Mouse (Mus musculus): ENCODE measurements at regions not wholly inside any gene's neighbourhood (a gene's known extent, or its start where the extent isn't known, plus 50 kb on each side); places are given as distances from the start of the nearest gene placed in this dataset.

GRCm38 (mm10) chr12:26112166-26113019, 302.7 kb downstream of the Rnf144a start:
- Histone ChIP-seq H3K36me3 (ENCODE audit: control insufficient read depth, insufficient read depth, low read length, poor library complexity, severe bottlenecking) (no peaks in the 10 kb centered on the region), H3K4me3 (ENCODE audit: low read depth, low read length) (no peak overlapping the region), H3K9ac (ENCODE audit: low read depth, poor library complexity, severe bottlenecking) (no peak overlapping the region), H3K9me3 (replicated peaks; ENCODE audit: control insufficient read depth, insufficient read depth, low read length, poor library complexity, severe bottlenecking) (peaks cover 11% of the 10 kb centered on the region; the same call in 1 of the 2 replicates), H3K27me3 (ENCODE audit: control insufficient read depth, insufficient read depth, low read length, poor library complexity, severe bottlenecking) (no peaks in the 10 kb centered on the region), H3K4me1 (ENCODE audit: control insufficient read depth, insufficient read depth, low read length) (no peaks in the 10 kb centered on the region), H3K27ac (ENCODE audit: insufficient read depth, low read length) (no peak overlapping the region)
- TF ChIP-seq EP300 (IDR thresholded peaks at IDR 0.05; ENCODE audit: insufficient read depth, low read depth, low read length) (no peak), CTCF (IDR thresholded peaks at IDR 0.05; ENCODE audit: low read depth, low read length) (no peak), POLR2A (IDR thresholded peaks at IDR 0.05; ENCODE audit: insufficient read depth, low read length) (no peak)

- TF ChIP-seq EP300 (IDR thresholded peaks at IDR 0.05; ENCODE audit: insufficient read depth, low read depth, low read length): no peak
- no peak for TF ChIP-seq POLR2A (IDR thresholded peaks at IDR 0.05; ENCODE audit: insufficient read depth, low read length)
- TF ChIP-seq CTCF (IDR thresholded peaks at IDR 0.05; ENCODE audit: low read depth, low read length): no peak
- Histone ChIP-seq H3K27ac (ENCODE audit: insufficient read depth, low read length) (no peak overlapping the region), H3K36me3 (ENCODE audit: control insufficient read depth, insufficient read depth, low read length, poor library complexity, severe bottlenecking) (no peaks in the 10 kb centered on the region), H3K9me3 (replicated peaks; ENCODE audit: control insufficient read depth, insufficient read depth, low read length, poor library complexity, severe bottlenecking) (peaks cover 11% of the 10 kb centered on the region; the same call in 1 of the 2 replicates), H3K27me3 (ENCODE audit: control insufficient read depth, insufficient read depth, low read length, poor library complexity, severe bottlenecking) (no peaks in the 10 kb centered on the region), H3K4me1 (ENCODE audit: control insufficient read depth, insufficient read depth, low read length) (no peaks in the 10 kb centered on the region), H3K4me3 (ENCODE audit: low read depth, low read length) (no peak overlapping the region), H3K9ac (ENCODE audit: low read depth, poor library complexity, severe bottlenecking) (no peak overlapping the region)
Observed at GRCm38 (mm10) chr12:26109866-26110265, 305.2 kb downstream of the Rnf144a start.

GRCm38 (mm10) chr12:26104372-26104771, 310.7 kb downstream of the Rnf144a start:
- Histone ChIP-seq H3K27ac (ENCODE audit: insufficient read depth, low read length) (no peak overlapping the region), H3K9ac (ENCODE audit: low read depth, poor library complexity, severe bottlenecking) (no peak overlapping the region), H3K4me1 (ENCODE audit: control insufficient read depth, insufficient read depth, low read length) (no peaks in the 10 kb centered on the region), H3K36me3 (ENCODE audit: control insufficient read depth, insufficient read depth, low read length, poor library complexity, severe bottlenecking) (no peaks in the 10 kb centered on the region), H3K27me3 (ENCODE audit: control insufficient read depth, insufficient read depth, low read length, poor library complexity, severe bottlenecking) (no peaks in the 10 kb centered on the region), H3K4me3 (ENCODE audit: low read depth, low read length) (no peak overlapping the region), H3K9me3 (replicated peaks; ENCODE audit: control insufficient read depth, insufficient read depth, low read length, poor library complexity, severe bottlenecking) (peaks cover 5% of the 10 kb centered on the region; the same call in 1 of the 2 replicates)
- TF ChIP-seq EP300 (IDR thresholded peaks at IDR 0.05; ENCODE audit: insufficient read depth, low read depth, low read length): no peak
- no peak for TF ChIP-seq POLR2A (IDR thresholded peaks at IDR 0.05; ENCODE audit: insufficient read depth, low read length)
- no peak for TF ChIP-seq CTCF (IDR thresholded peaks at IDR 0.05; ENCODE audit: low read depth, low read length)

- Histone ChIP-seq H3K27ac (ENCODE audit: insufficient read depth, low read length) (no peak overlapping the region), H3K27me3 (ENCODE audit: control insufficient read depth, insufficient read depth, low read length, poor library complexity, severe bottlenecking) (no peaks in the 10 kb centered on the region), H3K9me3 (replicated peaks; ENCODE audit: control insufficient read depth, insufficient read depth, low read length, poor library complexity, severe bottlenecking) (no peaks in the 10 kb centered on the region), H3K4me3 (ENCODE audit: low read depth, low read length) (no peak overlapping the region), H3K9ac (ENCODE audit: low read depth, poor library complexity, severe bottlenecking) (no peak overlapping the region), H3K36me3 (ENCODE audit: control insufficient read depth, insufficient read depth, low read length, poor library complexity, severe bottlenecking) (no peaks in the 10 kb centered on the region), H3K4me1 (ENCODE audit: control insufficient read depth, insufficient read depth, low read length) (no peaks in the 10 kb centered on the region)
- no peak for TF ChIP-seq EP300 (IDR thresholded peaks at IDR 0.05; ENCODE audit: insufficient read depth, low read depth, low read length)
- no peak for TF ChIP-seq POLR2A (IDR thresholded peaks at IDR 0.05; ENCODE audit: insufficient read depth, low read length)
- no peak for TF ChIP-seq CTCF (IDR thresholded peaks at IDR 0.05; ENCODE audit: low read depth, low read length)
Observed at GRCm38 (mm10) chr12:26102384-26102783, 312.7 kb downstream of the Rnf144a start.

GRCm38 (mm10) chr12:26100140-26100539, 314.9 kb downstream of the Rnf144a start:
- Histone ChIP-seq H3K9ac (ENCODE audit: low read depth, poor library complexity, severe bottlenecking) (no peak overlapping the region), H3K27ac (ENCODE audit: insufficient read depth, low read length) (no peak overlapping the region), H3K27me3 (ENCODE audit: control insufficient read depth, insufficient read depth, low read length, poor library complexity, severe bottlenecking) (no peaks in the 10 kb centered on the region), H3K36me3 (ENCODE audit: control insufficient read depth, insufficient read depth, low read length, poor library complexity, severe bottlenecking) (no peaks in the 10 kb centered on the region), H3K4me1 (ENCODE audit: control insufficient read depth, insufficient read depth, low read length) (no peaks in the 10 kb centered on the region), H3K4me3 (ENCODE audit: low read depth, low read length) (no peak overlapping the region), H3K9me3 (replicated peaks; ENCODE audit: control insufficient read depth, insufficient read depth, low read length, poor library complexity, severe bottlenecking) (no peaks in the 10 kb centered on the region)
- TF ChIP-seq EP300 (IDR thresholded peaks at IDR 0.05; ENCODE audit: insufficient read depth, low read depth, low read length): no peak
- TF ChIP-seq CTCF (IDR thresholded peaks at IDR 0.05; ENCODE audit: low read depth, low read length): no peak
- TF ChIP-seq POLR2A (IDR thresholded peaks at IDR 0.05; ENCODE audit: insufficient read depth, low read length): no peak

GRCm38 (mm10) chr12:26099176-26099575, 315.9 kb downstream of the Rnf144a start:
- no peak overlapping the region for H3K9ac ChIP-seq (ENCODE audit: low read depth, poor library complexity, severe bottlenecking)
- H3K27ac ChIP-seq (ENCODE audit: insufficient read depth, low read length): no peak overlapping the region
- no peaks in the 10 kb centered on the region for H3K27me3 ChIP-seq (ENCODE audit: control insufficient read depth, insufficient read depth, low read length, poor library complexity, severe bottlenecking)
- no peaks in the 10 kb centered on the region for H3K9me3 ChIP-seq (replicated peaks; ENCODE audit: control insufficient read depth, insufficient read depth, low read length, poor library complexity, severe bottlenecking)
- no peaks in the 10 kb centered on the region for H3K36me3 ChIP-seq (ENCODE audit: control insufficient read depth, insufficient read depth, low read length, poor library complexity, severe bottlenecking)
- TF ChIP-seq EP300 (IDR thresholded peaks at IDR 0.05; ENCODE audit: insufficient read depth, low read depth, low read length) (no peak), POLR2A (IDR thresholded peaks at IDR 0.05; ENCODE audit: insufficient read depth, low read length) (no peak), CTCF (IDR thresholded peaks at IDR 0.05; ENCODE audit: low read depth, low read length) (no peak)
- no peaks in the 10 kb centered on the region for H3K4me1 ChIP-seq (ENCODE audit: control insufficient read depth, insufficient read depth, low read length)
- H3K4me3 ChIP-seq (ENCODE audit: low read depth, low read length): no peak overlapping the region
